ENCODE assay signal across 8 mouse cellular contexts in the genomic region with DNA sequence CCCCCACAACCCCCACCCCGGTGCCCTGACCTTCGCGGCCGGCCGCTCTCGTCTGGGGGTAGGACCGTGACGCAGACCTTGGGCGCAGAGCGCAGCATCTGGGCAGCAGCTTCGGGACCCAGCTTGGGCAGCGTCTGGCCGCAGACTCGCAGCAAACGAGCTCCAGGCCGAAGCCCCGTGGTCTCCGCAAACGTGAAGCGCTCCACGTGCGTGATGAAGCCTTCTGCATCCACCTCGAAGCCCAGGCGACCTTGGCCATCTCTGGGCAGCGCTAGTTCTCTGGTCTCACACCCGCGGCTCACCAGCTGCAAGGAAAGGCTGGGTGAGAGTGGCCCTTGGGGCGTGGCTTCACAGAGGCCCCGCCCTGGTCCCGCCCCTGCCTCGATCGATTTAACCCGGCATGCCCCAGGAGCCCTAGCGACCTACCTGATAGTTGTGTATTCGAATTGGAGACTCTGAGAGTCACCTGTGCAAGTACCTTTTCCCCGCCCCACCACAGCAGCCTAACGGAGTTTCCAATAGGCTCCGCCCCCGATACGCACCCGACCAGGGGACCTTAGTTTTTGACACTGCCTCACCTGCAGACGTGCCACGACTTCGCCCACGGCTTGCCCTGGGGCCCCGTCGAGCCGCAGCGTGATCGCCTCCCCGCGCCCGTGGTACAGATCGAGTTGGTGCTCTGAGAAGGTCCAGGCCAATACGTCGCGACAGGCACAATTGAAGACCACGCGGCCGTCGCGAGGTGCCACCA. TPM values are rescaled to one million over a fixed set of nuclear protein-coding genes. Genes with fewer than 3 reads are reported as not detected.
DNase-seq lines count a peak whose midpoint lies in the region; ATAC-seq and TF ChIP-seq lines count a peak whose summit lies in the region.

No protein-coding gene starts in this region.

- TF ChIP-seq CTCF in intestine, postnatal 0 days (IDR thresholded peaks at IDR 0.05; ENCODE audit: low read depth) = no peak

- H3K27ac ChIP-seq in kidney, embryonic 15.5 days = no peak overlapping the region
- peak overlapping the region; percentile 67 for H3K27ac ChIP-seq in embryonic facial prominence, embryonic 10.5 days (replicated peaks)
- no peak overlapping the region for H3K27ac ChIP-seq in intestine, postnatal 0 days (ENCODE audit: low read depth, low read length)
- no peak overlapping the region for H3K27ac ChIP-seq in midbrain, embryonic 16.5 days (ENCODE audit: low read length)

- H3K4me3 ChIP-seq in kidney, embryonic 15.5 days (replicated peaks) = peak overlapping the region; percentile 44
- peak overlapping the region; percentile 62 for H3K4me3 ChIP-seq in embryonic facial prominence, embryonic 10.5 days
- peak overlapping the region; percentile 35 for H3K4me3 ChIP-seq in intestine, postnatal 0 days (ENCODE audit: low read depth, low read length)
- H3K4me3 ChIP-seq in midbrain, embryonic 16.5 days (ENCODE audit: low read depth, low read length) = peak overlapping the region; percentile 45

- ATAC-seq in kidney, embryonic 15.5 days (replicated peaks; ENCODE audit: low FRiP score) = peak; percentile 71
- ATAC-seq in intestine, postnatal 0 days = peak; percentile 77
- ATAC-seq in midbrain, embryonic 16.5 days = peak; percentile 59

- H3K9ac ChIP-seq in kidney, embryonic 15.5 days = peak overlapping the region; percentile 33; the same call in 1 of the 2 replicates
- H3K9ac ChIP-seq in intestine, postnatal 0 days (ENCODE audit: low read depth, low read length) = no peak overlapping the region
- H3K9ac ChIP-seq in midbrain, embryonic 16.5 days (ENCODE audit: low read depth, low read length) = peak overlapping the region; percentile 59

- peaks cover 32% of the 10 kb centered on the region for H3K4me1 ChIP-seq in kidney, embryonic 15.5 days
- H3K4me1 ChIP-seq in embryonic facial prominence, embryonic 10.5 days = peaks cover 38% of the 10 kb centered on the region
- no peaks in the 10 kb centered on the region; the same call in 1 of the 2 replicates for H3K4me1 ChIP-seq in intestine, postnatal 0 days (replicated peaks; ENCODE audit: control insufficient read depth, insufficient read depth, low read length)
- peaks cover 12% of the 10 kb centered on the region for H3K4me1 ChIP-seq in midbrain, embryonic 16.5 days (ENCODE audit: control insufficient read depth, insufficient read depth, low read length)

- intact Hi-C loops in left cerebral cortex, postnatal 14 days (cut with DNase I) = no loop called here

- DNase-seq in kidney, postnatal 10 days = no peak
- peak; percentile 84 for DNase-seq in embryonic facial prominence, embryonic 10.5 days (ENCODE audit: low spot score)
- DNase-seq in thymus, postnatal 10 days (ENCODE audit: low spot score in 2 of 2) = no peak
- no peak for DNase-seq in layer of hippocampus, adult 9-11 months
- no peak for DNase-seq in left cerebral cortex, postnatal 14 days (ENCODE audit: low spot score in 2 of 2)

- peak overlapping the region; percentile 73 for H3K4me2 ChIP-seq in kidney, embryonic 15.5 days
- H3K4me2 ChIP-seq in intestine, postnatal 0 days (replicated peaks; ENCODE audit: low read depth) = peak overlapping the region; percentile 76
- peak overlapping the region; percentile 83 for H3K4me2 ChIP-seq in midbrain, embryonic 16.5 days (ENCODE audit: low read length)

- no peaks in the 10 kb centered on the region for H3K9me3 ChIP-seq in kidney, embryonic 15.5 days (replicated peaks)
- no peaks in the 10 kb centered on the region for H3K9me3 ChIP-seq in embryonic facial prominence, embryonic 10.5 days
- H3K9me3 ChIP-seq in intestine, postnatal 0 days (ENCODE audit: control insufficient read depth) = no peaks in the 10 kb centered on the region
- H3K9me3 ChIP-seq in midbrain, embryonic 16.5 days (replicated peaks; ENCODE audit: control insufficient read depth, low read length, poor library complexity, severe bottlenecking) = no peaks in the 10 kb centered on the region

- H3K36me3 ChIP-seq in kidney, embryonic 15.5 days = peaks cover 68% of the 10 kb centered on the region
- H3K36me3 ChIP-seq in embryonic facial prominence, embryonic 10.5 days (replicated peaks) = peaks cover 74% of the 10 kb centered on the region
- H3K36me3 ChIP-seq in intestine, postnatal 0 days (ENCODE audit: control insufficient read depth, insufficient read depth) = peaks cover 44% of the 10 kb centered on the region
- no peaks in the 10 kb centered on the region; the same call in 1 of the 2 replicates for H3K36me3 ChIP-seq in midbrain, embryonic 16.5 days (ENCODE audit: control insufficient read depth, insufficient read depth, low read length)

- peaks cover 11% of the 10 kb centered on the region for H3K27me3 ChIP-seq in kidney, embryonic 15.5 days
- H3K27me3 ChIP-seq in embryonic facial prominence, embryonic 10.5 days (replicated peaks; ENCODE audit: low read depth, poor library complexity, severe bottlenecking) = peaks cover 60% of the 10 kb centered on the region
- H3K27me3 ChIP-seq in intestine, postnatal 0 days (replicated peaks; ENCODE audit: control insufficient read depth, insufficient read depth, low read length) = no peaks in the 10 kb centered on the region
- H3K27me3 ChIP-seq in midbrain, embryonic 16.5 days (ENCODE audit: control insufficient read depth, insufficient read depth, low read depth, low read length) = peaks cover 28% of the 10 kb centered on the region

- WGBS in kidney, embryonic 15.5 days = 9% methylated on average over 62 of the region's 62 CpGs
- 4% methylated on average over 62 of the region's 62 CpGs for WGBS in embryonic facial prominence, embryonic 10.5 days
- 18% methylated on average over 62 of the region's 62 CpGs for WGBS in intestine, postnatal 0 days
- WGBS in midbrain, embryonic 16.5 days = 7% methylated on average over 62 of the region's 62 CpGs

RNA-seq across cellular contexts. Expression of gene Sipa1, which starts 9.4 kb away (rescaled TPM):
- polyA plus RNA-seq in kidney, embryonic 15.5 days (2015; fragmentation: Nextera tagmentation; extraction: Ambion mirVana) = 30.8 and 39.8 TPM in 2 replicates
- polyA plus RNA-seq in embryonic facial prominence, embryonic 10.5 days (2016; fragmentation: Nextera tagmentation; extraction: Ambion mirVana) = 28.7 and 31.2 TPM in 2 replicates
- polyA plus RNA-seq in intestine, postnatal 0 days (2015; fragmentation: Nextera tagmentation; extraction: Ambion mirVana) = 8.2 and 9.8 TPM in 2 replicates
- 17.5 and 17.7 TPM in 2 replicates for polyA plus RNA-seq in midbrain, embryonic 16.5 days (2015; fragmentation: Nextera tagmentation; extraction: Ambion mirVana)
- total RNA-seq in left cerebral cortex, postnatal 14 days (2021) = 10 to 100 TPM; 23.9 to 24.4 TPM

RNA-seq across cellular contexts. Expression of gene Rela, which starts 16.9 kb away (rescaled TPM):
- polyA plus RNA-seq in kidney, embryonic 15.5 days (2015; fragmentation: Nextera tagmentation; extraction: Ambion mirVana) = 47.3 and 52.4 TPM in 2 replicates
- 34.3 and 36.8 TPM in 2 replicates for polyA plus RNA-seq in embryonic facial prominence, embryonic 10.5 days (2016; fragmentation: Nextera tagmentation; extraction: Ambion mirVana)
- polyA plus RNA-seq in intestine, postnatal 0 days (2015; fragmentation: Nextera tagmentation; extraction: Ambion mirVana) = 28.4 and 31.9 TPM in 2 replicates
- polyA plus RNA-seq in midbrain, embryonic 16.5 days (2015; fragmentation: Nextera tagmentation; extraction: Ambion mirVana) = 30.6 and 37.7 TPM in 2 replicates
- 10 to 100 TPM; 22.0 to 23.9 TPM for total RNA-seq in left cerebral cortex, postnatal 14 days (2021)

RNA-seq across cellular contexts. Expression of gene Map3k11, which starts 34.4 kb away (rescaled TPM):
- polyA plus RNA-seq in kidney, embryonic 15.5 days (2015; fragmentation: Nextera tagmentation; extraction: Ambion mirVana) = 42.6 and 43.2 TPM in 2 replicates
- polyA plus RNA-seq in embryonic facial prominence, embryonic 10.5 days (2016; fragmentation: Nextera tagmentation; extraction: Ambion mirVana) = 32.1 and 34.0 TPM in 2 replicates
- polyA plus RNA-seq in intestine, postnatal 0 days (2015; fragmentation: Nextera tagmentation; extraction: Ambion mirVana) = 29.4 and 29.7 TPM in 2 replicates
- 9.5 and 12.9 TPM in 2 replicates for polyA plus RNA-seq in midbrain, embryonic 16.5 days (2015; fragmentation: Nextera tagmentation; extraction: Ambion mirVana)
- total RNA-seq in left cerebral cortex, postnatal 14 days (2021) = 10 to 100 TPM; 12.6 to 15.9 TPM

RNA-seq across cellular contexts. Expression of gene Pcnx3, which starts 34.6 kb away (rescaled TPM):
- polyA plus RNA-seq in kidney, embryonic 15.5 days (2015; fragmentation: Nextera tagmentation; extraction: Ambion mirVana) = 22.2 and 30.1 TPM in 2 replicates
- polyA plus RNA-seq in embryonic facial prominence, embryonic 10.5 days (2016; fragmentation: Nextera tagmentation; extraction: Ambion mirVana) = 30.3 and 30.6 TPM in 2 replicates
- polyA plus RNA-seq in intestine, postnatal 0 days (2015; fragmentation: Nextera tagmentation; extraction: Ambion mirVana) = 9.3 and 12.7 TPM in 2 replicates
- 23.9 and 25.3 TPM in 2 replicates for polyA plus RNA-seq in midbrain, embryonic 16.5 days (2015; fragmentation: Nextera tagmentation; extraction: Ambion mirVana)
- total RNA-seq in left cerebral cortex, postnatal 14 days (2021) = 10 to 100 TPM; 63.6 to 65.1 TPM

RNA-seq across cellular contexts. Expression of gene Kat5, which starts 44.1 kb away (rescaled TPM):
- polyA plus RNA-seq in kidney, embryonic 15.5 days (2015; fragmentation: Nextera tagmentation; extraction: Ambion mirVana) = 53.5 and 58.8 TPM in 2 replicates
- 59.7 and 60.7 TPM in 2 replicates for polyA plus RNA-seq in embryonic facial prominence, embryonic 10.5 days (2016; fragmentation: Nextera tagmentation; extraction: Ambion mirVana)
- 37.4 and 38.6 TPM in 2 replicates for polyA plus RNA-seq in intestine, postnatal 0 days (2015; fragmentation: Nextera tagmentation; extraction: Ambion mirVana)
- polyA plus RNA-seq in midbrain, embryonic 16.5 days (2015; fragmentation: Nextera tagmentation; extraction: Ambion mirVana) = 82.0 and 83.1 TPM in 2 replicates
- 10 to 100 TPM; 76.1 to 81.7 TPM for total RNA-seq in left cerebral cortex, postnatal 14 days (2021)
